Mouse (Mus musculus) retina, postnatal 7 days (tissue): ENCODE measurements around the gene Col19a1.

Source experiments
- DNase-seq: peaks from one replicate; pipeline ENCODE4 v3.0.0-alpha.2; 2012; ENCODE audit warnings: low read depth, low spot score

Gene Col19a1

DNA sequence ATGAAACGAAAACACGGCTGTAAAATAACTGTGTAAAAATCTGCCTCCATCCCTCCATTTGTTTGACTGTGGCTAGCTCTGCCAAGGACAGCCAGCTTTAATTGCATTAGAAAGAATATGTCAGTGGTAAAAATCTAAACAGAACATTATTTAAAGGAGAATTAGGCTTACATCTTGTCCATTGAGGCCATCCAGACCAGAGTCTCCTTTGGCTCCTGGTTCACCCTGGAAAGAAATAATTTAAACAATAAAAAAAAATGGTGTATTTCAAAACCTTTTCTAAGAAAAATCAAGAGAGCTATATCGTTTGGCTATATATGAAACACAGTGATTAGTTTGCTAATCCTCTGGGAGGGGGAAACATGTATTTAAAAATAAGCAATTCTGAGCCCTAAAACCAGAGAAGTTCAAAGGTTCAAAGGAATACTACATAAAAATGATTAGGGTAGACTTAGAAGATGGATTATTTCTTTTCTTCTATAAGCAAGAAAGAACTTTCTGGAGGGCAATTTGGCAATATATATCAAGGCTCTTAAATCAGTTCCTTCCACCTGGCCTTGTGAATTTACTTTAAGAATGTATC lies 125.9 kb downstream of the Col19a1 start:
- no peak for DNase-seq

GRCm38 (mm10) chr1:24458015-24458414 lies 129.3 kb downstream of the Col19a1 start:
- no peak for DNase-seq

- no peak for DNase-seq
These were observed 134.6 kb downstream of the Col19a1 start for GRCm38 (mm10) chr1:24452572-24453269.

GRCm38 (mm10) chr1:24452159-24452558 lies 135.1 kb downstream of the Col19a1 start:
- DNase-seq, result no peak

DNA sequence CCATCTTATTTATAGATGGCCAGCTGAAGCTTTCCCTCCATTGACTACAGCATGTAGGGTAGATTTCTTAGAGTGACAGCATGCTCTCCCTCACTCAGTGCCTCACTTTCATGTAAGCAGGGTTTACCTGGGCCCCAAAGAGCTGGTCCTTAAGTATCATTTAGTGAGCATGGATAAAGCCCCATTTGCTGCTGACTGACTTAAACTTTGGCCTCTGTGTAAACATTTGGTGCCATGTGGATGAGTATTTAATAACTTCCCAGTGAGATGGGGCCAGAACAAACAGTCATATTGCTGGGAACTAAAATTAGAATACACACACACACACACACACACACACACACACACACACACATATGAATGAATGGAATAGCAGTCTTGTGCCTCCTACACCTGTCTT lies 149.8 kb downstream of the Col19a1 start:
- no peak for DNase-seq

DNA sequence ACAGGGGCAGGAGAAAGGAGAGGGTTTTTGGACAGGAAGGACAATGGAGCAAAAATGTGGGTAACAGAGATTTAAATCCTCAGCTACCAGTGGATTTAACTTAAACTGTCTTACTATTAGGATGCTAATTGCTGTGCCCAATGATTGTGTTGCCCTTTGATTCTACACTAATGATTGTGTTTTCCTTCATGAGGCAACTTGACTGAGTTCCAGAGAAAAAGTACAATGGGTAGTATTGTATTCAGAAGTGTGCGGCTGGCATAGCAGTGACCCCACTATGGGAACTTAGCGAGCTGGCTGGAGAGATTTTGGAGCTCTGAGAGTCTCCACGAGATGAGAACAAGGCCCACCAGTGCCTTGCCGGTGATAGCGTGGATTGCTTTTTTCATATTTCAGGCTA lies 159.0 kb downstream of the Col19a1 start:
- peak; percentile 14 for DNase-seq

DNA sequence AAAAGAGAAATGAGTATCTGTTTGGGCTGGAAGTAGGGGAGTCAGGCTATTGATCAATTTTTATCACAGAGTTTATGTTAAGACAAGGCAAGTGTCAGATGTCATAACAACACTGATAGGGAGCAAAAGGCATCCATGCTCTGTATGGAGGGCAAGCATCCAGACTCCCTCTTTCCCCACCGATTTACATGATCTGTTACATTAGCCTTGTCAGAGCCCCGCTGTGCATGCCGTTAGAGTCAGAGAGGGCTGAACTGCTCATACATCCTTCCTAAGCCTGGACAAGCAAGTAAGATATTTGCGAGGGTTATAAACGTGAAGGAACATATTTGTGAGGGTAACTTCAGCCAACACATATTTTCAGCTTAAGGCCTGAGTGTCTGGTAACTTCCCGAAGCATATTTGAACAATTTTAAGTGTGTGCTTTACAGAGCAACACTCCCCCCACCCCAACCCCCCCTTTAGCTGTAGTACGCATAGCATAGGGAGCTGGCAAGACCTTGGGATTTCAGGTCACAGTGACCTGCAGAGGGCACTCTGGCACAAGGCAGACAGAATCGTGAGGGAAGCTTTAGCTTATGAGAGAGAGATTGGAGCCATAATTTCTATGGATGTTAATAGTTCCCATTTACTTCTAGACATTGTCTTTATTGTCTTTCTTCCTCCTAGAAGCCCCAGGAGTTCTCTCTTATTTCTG lies 209.0 kb downstream of the Col19a1 start:
- DNase-seq, result peak; percentile 46

DNA sequence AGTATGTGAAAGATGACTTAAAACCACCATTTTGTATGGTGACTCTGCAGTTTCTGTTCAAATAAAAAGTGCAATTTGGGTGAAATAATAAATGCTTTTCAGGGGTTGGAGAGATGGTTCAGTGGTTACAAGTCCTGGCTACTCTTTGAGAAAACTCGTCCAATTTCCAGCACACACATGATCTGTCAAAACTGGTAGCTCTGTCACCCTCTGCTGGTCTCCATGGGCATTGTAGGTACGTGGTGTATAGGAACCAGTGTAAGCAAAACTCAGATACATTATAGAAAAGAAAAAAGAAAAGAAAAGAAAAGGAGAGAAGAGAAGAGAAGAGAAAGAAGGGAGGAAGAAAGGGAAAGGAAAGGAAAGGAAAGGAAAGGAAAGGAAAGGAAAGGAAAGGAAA lies 212.4 kb downstream of the Col19a1 start:
- peak; percentile 17 for DNase-seq

- no peak for DNase-seq
These were observed 213.6 kb downstream of the Col19a1 start for GRCm38 (mm10) chr1:24373671-24374070.

- DNase-seq, result no peak
These were observed 214.6 kb downstream of the Col19a1 start for GRCm38 (mm10) chr1:24372471-24373258.

DNA sequence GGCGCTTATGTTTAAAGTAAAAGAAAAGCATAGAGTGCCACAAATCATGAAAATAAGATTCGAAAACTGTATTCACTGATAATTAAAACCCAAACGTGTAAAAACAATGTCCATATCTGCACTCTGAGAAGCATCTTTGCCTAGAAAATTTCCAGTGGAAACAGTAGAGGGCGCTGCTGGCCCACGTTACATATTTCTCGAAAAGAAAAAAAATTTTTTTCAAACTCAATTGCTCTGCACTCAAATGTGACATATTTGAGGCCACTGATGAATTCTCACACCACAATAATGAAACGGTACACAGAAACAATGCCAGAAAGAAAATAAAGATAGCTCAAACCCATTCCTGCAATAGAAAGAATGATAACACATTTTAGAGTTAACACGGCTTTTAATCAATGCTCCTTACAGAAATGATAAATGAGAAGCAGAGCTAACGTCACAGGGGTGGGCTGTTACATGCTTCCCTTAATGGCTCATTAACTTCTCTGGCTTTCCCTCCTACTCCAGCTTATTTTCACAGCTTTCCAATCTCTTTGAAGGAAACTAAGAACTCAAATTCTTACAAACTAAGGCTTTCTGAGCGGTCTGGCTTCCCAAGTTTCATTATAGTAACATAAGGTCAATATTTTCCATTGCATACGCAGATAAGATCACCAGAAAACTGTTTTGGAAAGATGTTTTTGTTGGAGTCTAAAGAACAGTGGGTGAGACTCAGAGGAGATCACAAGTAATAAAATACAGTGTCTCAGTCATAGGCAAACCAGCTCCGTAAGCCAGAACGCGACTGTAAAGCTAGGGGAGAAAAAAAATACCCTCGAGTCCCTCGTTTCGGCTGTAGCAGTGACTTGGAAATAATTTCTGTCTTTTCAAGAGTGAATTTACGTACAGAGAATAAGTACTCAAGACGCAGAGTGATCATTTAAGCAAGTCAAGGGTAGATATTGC lies 219.4 kb downstream of the Col19a1 start:
- peak; percentile 14 for DNase-seq

GRCm38 (mm10) chr1:24364775-24365174 lies 222.5 kb downstream of the Col19a1 start:
- DNase-seq, result no peak

GRCm38 (mm10) chr1:24361990-24362635 lies 225.2 kb downstream of the Col19a1 start:
- peak; percentile 29 for DNase-seq

DNA sequence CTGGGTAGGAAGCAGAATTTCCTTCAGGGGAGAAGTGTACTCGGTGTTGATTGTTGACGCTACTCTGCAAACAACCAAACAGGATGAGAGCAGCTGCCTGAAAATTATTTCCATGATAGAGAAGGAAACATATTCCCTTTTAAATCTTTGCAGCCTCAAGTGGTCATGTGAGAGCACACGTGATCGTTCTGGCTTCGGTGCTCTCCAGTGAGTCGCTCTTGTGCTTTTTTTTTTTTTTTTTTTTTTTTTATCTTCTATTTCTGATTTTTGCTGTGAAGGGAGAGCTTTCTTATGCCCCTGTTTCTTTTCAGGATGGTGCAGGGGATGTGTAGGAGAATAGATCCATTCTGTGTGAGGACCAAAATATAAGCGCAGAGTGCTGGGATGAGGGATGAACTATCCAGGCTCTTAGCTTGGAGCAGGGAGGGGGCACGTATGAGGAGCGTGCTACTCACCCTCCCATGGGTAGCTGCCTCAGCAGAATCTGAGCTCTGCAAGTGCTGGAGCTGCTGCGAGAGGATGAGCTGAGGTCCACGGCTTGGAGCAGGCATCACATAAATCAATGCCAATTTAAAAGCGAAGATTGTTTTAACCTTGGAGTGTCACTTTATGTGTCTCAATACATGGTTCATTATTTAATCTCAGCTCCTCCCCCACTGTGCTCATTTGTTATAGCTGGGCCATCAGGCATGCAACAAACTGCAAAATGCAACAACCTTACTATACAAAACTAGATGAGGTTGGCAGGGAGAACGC lies 237.6 kb downstream of the Col19a1 start:
- DNase-seq, result no peak

- DNase-seq, result no peak
These were observed 239.6 kb downstream of the Col19a1 start for GRCm38 (mm10) chr1:24347621-24348160.

DNA sequence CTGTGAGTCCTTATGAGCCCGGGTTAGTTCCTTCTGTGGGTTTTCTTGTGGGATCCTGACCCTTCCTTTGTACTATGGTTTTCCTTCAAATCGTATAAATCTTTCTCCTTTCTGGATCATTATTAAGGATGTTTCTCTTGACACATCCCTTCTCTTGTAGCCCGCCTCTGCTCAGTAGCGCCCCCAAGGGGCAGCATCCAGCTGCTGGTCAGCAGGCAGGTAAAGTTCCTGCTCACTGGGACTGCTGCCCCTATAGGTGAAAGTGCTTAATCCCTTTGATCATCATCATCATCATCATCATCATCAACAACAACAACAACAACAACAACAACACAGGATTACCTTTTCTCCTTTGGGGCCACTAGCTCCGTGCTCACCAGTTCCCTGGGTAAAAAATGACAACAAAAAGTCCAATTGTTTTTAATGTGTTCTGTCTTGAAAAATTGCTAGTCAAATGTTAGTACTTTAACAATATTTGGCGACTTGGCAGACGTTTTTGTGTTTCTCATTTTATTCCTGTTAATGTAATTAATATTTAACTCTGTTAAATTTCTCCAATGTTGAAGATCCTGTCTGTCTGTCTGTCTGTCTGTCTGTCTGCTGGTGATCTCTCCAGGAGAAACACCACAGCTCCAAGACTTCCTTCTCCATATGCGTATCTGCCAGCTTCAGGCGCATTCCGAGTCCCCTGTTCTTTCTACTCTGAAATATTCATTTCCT lies 249.6 kb downstream of the Col19a1 start:
- no peak for DNase-seq

DNA sequence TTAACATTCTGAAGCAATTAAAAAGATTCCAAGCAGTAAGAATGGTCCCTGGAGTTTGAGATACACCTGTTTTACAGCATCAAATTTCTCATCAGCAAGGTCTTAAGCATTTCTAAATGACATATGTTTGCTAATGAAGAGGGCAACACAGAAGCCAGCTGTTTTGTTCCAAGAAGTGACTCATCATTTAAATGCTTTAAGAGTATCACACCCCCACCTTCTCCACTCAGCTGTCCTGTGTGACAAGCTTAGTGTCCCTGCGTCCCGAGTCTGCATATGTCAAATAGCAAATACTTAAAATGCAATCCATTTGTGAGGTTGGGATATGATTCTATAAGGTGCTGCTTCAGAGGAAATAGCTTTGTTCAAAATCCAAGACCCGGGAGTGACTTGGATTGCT lies 251.2 kb downstream of the Col19a1 start:
- no peak for DNase-seq

GRCm38 (mm10) chr1:24316961-24317589 lies 270.2 kb downstream of the Col19a1 start:
- DNase-seq, result no peak
